Mouse (Mus musculus): Measurements from ENCODE around the gene Limk1. TPM values are rescaled to one million over a fixed set of nuclear protein-coding genes. Genes with fewer than 3 reads are reported as not detected.

Gene Limk1
- polyA plus RNA-seq, 1 experiment from 2014 or later: 16.9 TPM

DNA sequence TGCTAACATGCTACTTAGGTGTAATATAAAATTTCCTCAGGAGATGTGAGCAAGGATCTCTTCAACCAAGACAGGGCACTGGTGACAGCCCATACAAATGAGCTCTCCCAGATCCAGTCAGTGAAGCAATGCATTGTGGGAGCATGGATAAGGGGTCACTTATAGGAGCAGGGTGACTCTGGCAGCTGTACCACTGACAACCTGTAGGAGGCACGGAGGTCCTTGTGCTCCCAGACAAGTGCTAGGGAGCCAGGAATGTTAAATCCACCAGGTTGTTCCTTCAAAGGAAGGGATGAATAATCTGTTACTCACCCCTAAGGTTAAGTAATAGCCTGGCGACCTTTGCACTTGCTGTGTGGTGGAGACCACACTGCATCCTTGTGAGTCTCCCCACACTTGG, 6.7 kb upstream of the Limk1 start:
- no peaks in the 10 kb centered on the region for H3K9me3 ChIP-seq

DNA sequence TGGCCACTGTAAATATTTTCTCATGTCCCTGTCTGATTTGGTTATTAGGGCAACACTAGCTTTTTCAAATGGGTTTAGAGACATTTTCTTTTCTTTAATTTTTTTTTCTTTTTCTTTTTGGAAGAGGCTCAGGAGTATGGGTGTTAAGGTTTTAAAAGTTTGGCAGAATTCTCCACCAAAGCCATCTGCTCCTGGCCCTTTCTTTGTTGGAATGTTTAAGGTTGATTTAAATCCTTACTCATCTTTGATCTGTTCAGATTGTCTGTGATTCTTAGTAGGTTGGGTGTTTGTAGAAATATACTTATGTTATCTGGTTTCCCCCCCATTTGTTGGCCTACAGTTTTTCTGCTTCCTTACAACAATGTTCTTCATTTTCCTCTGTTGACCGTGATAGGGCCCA, 4.3 kb upstream of the Limk1 start:
- 90% methylated on average over 1 of the region's 1 CpGs for WGBS
- no peaks in the 10 kb centered on the region for H3K9me3 ChIP-seq
- no peak overlapping the region for H3K27ac ChIP-seq (replicated peaks)
- no peaks in the 10 kb centered on the region for H3K36me3 ChIP-seq
- no peak overlapping the region for H3K9ac ChIP-seq (replicated peaks)
- H3K4me2 ChIP-seq (replicated peaks): no peak overlapping the region
- no peaks in the 10 kb centered on the region for H3K27me3 ChIP-seq
- ATAC-seq (replicated peaks): no peak
- H3K4me3 ChIP-seq: no peak overlapping the region
- peaks cover 11% of the 10 kb centered on the region for H3K4me1 ChIP-seq

More for the DNA sequence above, 6.7 kb upstream of the Limk1 start:
- no peak for ATAC-seq (replicated peaks)
- Histone ChIP-seq H3K4me1 (no peaks in the 10 kb centered on the region), H3K4me2 (replicated peaks) (no peak overlapping the region), H3K36me3 (no peaks in the 10 kb centered on the region), H3K27me3 (no peaks in the 10 kb centered on the region), H3K9ac (replicated peaks) (no peak overlapping the region), H3K27ac (replicated peaks) (no peak overlapping the region), H3K4me3 (no peak overlapping the region)
- 13% methylated on average over 2 of the region's 2 CpGs for WGBS

DNA sequence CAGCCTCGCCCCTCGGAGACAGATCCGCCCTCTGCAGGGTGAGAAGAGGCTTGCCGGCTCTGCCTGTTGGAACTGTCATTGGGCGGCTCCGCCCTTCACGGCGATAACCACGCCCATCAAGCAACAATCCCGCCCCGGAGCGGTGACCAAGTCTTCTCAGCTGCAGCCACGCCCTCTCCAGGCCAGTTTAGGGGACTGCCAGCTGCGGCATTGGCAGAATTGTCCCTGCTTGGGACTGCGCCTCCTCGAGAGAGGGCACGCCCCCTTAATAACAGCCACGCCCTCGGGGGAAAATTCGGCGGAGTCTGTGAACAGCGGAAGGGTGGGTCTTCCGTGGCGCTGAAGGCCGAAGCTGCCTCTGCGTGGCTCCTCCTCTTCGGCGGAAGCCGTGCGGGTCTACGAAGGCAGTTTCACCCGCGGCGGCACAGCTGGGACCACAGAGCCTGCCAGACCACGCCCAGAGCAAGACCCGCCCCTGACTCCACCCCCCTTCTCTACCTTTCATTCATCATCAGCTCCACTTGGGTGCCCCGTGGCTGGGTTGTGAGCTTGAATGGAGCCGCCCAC, 403 bp upstream of the Limk1 start:
- peak overlapping the region; percentile 72 for H3K4me2 ChIP-seq (replicated peaks)
- H3K27me3 ChIP-seq: no peaks in the 10 kb centered on the region
- peak overlapping the region; percentile 88 for H3K4me3 ChIP-seq
- H3K27ac ChIP-seq (replicated peaks): peak overlapping the region; percentile 94
- H3K9me3 ChIP-seq: no peaks in the 10 kb centered on the region
- ATAC-seq (replicated peaks): peak; percentile 97
- WGBS: 0% methylated on average over 38 of the region's 38 CpGs
- H3K36me3 ChIP-seq: peaks cover 19% of the 10 kb centered on the region
- peak overlapping the region; percentile 49 for H3K9ac ChIP-seq (replicated peaks)
- H3K4me1 ChIP-seq: peaks cover 23% of the 10 kb centered on the region

DNA sequence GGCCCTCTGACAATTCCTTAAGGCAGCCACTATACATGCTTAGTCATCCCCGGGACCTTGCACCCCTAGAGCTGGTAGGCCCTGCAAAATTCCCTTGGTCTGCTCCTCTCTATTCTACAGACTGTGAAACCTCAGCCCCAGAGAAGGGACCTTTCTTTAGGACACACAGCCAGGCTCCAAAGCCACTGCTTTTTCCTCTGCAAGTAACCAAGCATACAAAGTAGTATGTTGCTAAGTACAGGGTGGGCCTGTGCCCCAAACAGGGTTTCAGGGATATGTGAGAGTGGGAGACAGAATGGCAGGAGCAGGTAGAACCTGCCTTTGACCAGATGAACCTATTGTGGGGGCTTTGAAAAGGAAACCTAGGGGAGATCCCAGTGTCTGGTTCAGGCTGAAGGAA, 1.2 kb downstream of the Limk1 start:
- peak overlapping the region; percentile 85; the same call in 1 of the 2 replicates for H3K9ac ChIP-seq (replicated peaks)

DNA sequence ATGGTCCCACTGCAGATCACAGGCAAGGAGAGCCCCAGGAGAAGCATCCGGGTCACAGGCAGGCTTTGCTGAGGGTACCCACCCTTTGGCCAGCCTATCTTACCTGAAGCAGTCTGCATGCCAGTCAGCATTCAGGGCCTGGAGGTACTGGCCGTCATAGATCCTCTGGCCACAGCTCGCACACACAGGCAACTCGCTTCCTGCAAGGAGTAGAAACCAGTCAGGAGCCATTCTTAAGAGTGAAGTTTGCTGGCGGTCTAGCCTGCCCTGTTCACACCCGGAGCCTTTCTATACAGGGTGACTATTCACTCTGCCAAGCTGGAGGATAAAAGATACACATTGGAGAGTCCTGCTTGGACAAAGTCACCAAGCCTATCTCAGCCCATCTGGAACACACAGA, 1.9 kb downstream of the Limk1 start:
- no peak for ATAC-seq (replicated peaks)
- Histone ChIP-seq H3K4me1 (peaks cover 23% of the 10 kb centered on the region), H3K4me3 (no peak overlapping the region), H3K4me2 (replicated peaks) (no peak overlapping the region), H3K9me3 (no peaks in the 10 kb centered on the region), H3K27ac (replicated peaks) (no peak overlapping the region), H3K27me3 (no peaks in the 10 kb centered on the region), H3K9ac (replicated peaks) (no peak overlapping the region), H3K36me3 (peaks cover 30% of the 10 kb centered on the region)
- 86% methylated on average over 6 of the region's 6 CpGs for WGBS

More for the DNA sequence above, 1.2 kb downstream of the Limk1 start:
- Histone ChIP-seq H3K4me2 (replicated peaks) (peak overlapping the region; percentile 72), H3K4me1 (peaks cover 23% of the 10 kb centered on the region), H3K36me3 (peaks cover 30% of the 10 kb centered on the region), H3K27ac (replicated peaks) (no peak overlapping the region), H3K4me3 (peak overlapping the region; percentile 88), H3K27me3 (no peaks in the 10 kb centered on the region), H3K9me3 (no peaks in the 10 kb centered on the region)
- ATAC-seq (replicated peaks): no peak
- WGBS: 77% methylated on average over 1 of the region's 1 CpGs

DNA sequence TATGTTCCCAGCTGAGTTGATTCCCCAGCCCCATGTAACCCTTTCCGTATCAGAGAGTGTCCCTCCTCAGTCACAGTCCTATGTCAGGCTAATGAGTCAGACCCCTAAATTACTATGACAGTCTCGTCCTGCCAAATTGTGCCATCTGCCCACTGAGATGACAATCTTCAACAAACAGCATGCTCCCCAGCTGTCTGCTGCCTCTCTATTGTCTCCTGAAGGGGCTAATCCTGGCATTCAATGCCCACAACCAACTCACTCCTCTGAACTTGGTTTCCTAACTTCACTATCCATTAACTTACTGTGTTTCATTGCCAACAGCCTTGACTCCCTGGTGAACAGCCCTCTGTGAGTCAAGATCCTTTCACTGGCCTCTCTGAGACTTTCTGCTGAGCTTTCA, 4.0 kb downstream of the Limk1 start:
- H3K27ac ChIP-seq (replicated peaks): no peak overlapping the region
- H3K36me3 ChIP-seq: peaks cover 30% of the 10 kb centered on the region
- peaks cover 18% of the 10 kb centered on the region for H3K4me1 ChIP-seq
- H3K9me3 ChIP-seq: no peaks in the 10 kb centered on the region
- H3K27me3 ChIP-seq: no peaks in the 10 kb centered on the region
- no peak overlapping the region for H3K4me3 ChIP-seq
- no peak overlapping the region for H3K4me2 ChIP-seq (replicated peaks)
- H3K9ac ChIP-seq (replicated peaks): no peak overlapping the region
- ATAC-seq (replicated peaks): no peak
- 72% methylated on average over 2 of the region's 2 CpGs for WGBS

DNA sequence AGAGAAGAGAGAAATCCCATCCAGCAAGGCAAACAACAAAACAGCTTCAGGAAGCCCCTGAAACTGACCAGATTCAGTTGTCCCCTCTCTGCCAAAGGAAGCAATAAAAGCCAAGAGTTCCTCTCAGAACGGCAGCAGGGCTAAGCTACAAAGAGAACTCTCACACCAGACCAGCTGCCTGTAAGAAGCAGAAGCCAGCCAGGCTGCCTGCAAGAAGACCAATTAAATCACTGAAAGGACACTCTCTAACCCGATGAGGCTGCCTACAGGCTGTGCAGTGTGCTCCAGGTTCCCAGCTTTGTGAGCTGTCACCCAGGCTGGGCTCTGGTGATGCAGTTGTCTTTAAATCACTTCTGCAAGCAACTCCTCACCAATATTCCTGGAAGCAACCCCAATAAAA, 4.6 kb downstream of the Limk1 start:
- Histone ChIP-seq H3K27me3 (no peaks in the 10 kb centered on the region), H3K27ac (replicated peaks) (no peak overlapping the region), H3K4me2 (replicated peaks) (no peak overlapping the region), H3K9me3 (no peaks in the 10 kb centered on the region), H3K36me3 (peaks cover 33% of the 10 kb centered on the region), H3K9ac (replicated peaks) (no peak overlapping the region), H3K4me3 (no peak overlapping the region), H3K4me1 (peaks cover 15% of the 10 kb centered on the region)
- ATAC-seq (replicated peaks): no peak
- 62% methylated on average over 2 of the region's 2 CpGs for WGBS

DNA sequence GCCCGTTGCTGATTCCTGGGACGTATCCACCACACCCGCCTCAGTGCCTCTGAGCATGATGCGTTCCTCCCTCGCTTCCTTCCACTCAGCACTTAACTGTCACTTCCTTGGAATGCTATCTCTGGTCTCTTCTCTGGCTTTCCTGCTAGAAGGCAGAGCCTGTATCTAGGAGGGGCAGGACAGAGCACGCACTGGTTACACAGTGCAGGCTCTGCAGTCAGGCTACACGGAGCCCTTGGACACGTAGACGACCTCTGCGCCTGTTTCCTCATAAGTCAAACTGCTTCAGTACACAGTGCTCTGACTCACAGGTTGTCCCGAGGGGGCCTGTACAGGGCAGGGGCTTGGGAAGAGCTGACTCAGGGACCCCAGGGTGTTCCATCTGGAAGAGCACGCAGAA, 8.2 kb downstream of the Limk1 start:
- ATAC-seq (replicated peaks): no peak
- no peaks in the 10 kb centered on the region for H3K9me3 ChIP-seq
- H3K36me3 ChIP-seq: peaks cover 27% of the 10 kb centered on the region
- no peak overlapping the region for H3K9ac ChIP-seq (replicated peaks)
- H3K4me2 ChIP-seq (replicated peaks): no peak overlapping the region
- whole genome bisulfite sequencing: 89% methylated on average over 12 of the region's 12 CpGs
- no peaks in the 10 kb centered on the region for H3K27me3 ChIP-seq
- no peak overlapping the region for H3K27ac ChIP-seq (replicated peaks)
- peaks cover 16% of the 10 kb centered on the region for H3K4me1 ChIP-seq
- no peak overlapping the region for H3K4me3 ChIP-seq

DNA sequence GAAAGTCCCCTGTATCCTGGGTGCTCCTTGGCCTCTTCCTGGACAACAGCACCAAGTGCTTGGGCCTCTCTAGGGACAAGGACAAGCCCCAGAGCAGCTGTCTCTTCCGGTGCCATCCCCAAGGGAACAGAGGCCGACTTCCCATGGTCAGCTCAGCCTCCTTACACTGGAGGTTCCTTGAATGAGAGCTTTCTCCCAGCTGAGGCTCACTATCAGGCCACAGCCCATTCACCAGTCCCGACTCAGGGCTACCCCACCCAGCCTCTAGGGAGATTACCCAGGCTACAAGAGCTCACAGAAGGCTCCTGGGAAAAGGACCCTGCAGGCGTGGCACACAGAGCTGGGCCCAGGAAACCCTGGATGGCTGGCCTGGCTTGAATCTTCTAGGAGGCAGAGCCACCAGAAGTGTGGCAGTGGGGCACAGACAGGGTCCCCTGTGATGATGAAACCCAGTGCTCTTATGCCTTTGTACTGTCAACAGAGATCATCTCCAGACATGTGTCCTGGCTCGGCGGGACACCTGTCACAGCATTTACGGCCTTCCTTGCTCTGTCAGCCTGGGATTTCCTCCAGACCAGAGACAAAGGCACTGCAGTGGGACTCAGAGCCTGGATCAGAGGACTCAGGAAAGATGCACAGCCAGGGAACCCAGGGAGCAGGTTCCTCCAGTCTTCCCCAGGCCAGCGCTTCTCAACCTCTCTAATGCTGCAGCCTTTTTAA, 9.4 kb downstream of the Limk1 start:
- peaks cover 16% of the 10 kb centered on the region for H3K36me3 ChIP-seq
- H3K27me3 ChIP-seq: no peaks in the 10 kb centered on the region
- no peaks in the 10 kb centered on the region for H3K9me3 ChIP-seq
- H3K9ac ChIP-seq (replicated peaks): no peak overlapping the region
- ATAC-seq (replicated peaks): no peak
- H3K4me3 ChIP-seq: no peak overlapping the region
- peaks cover 16% of the 10 kb centered on the region for H3K4me1 ChIP-seq
- H3K27ac ChIP-seq (replicated peaks): no peak overlapping the region
- WGBS: 72% methylated on average over 8 of the region's 8 CpGs
- H3K4me2 ChIP-seq (replicated peaks): no peak overlapping the region

DNA sequence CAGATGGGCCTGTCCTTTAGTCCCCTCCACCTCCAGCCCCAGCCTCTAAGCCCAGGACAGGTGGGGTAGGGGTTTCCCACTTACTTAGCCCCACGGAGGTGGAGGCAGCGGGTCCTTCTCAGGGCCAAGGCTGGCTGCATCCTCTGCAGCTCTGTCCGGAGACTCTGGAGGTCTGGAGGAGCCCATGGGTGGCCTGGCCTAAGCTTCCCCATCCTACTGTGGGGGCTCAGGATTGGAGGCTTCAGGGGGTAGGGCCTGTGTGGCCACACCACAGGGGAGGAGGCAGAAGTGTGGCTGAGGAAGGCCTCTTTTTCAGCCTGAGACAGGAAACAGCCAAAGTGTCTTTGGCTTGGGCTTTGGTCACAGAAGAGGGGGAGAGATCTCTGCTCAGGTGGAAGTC, 10.4 kb downstream of the Limk1 start:
- Histone ChIP-seq H3K27me3 (no peaks in the 10 kb centered on the region), H3K9ac (replicated peaks) (no peak overlapping the region), H3K4me3 (no peak overlapping the region), H3K4me2 (replicated peaks) (no peak overlapping the region), H3K4me1 (peaks cover 16% of the 10 kb centered on the region), H3K27ac (replicated peaks) (no peak overlapping the region), H3K9me3 (no peaks in the 10 kb centered on the region), H3K36me3 (peaks cover 9% of the 10 kb centered on the region; the same call in 1 of the 2 replicates)
- 86% methylated on average over 3 of the region's 3 CpGs for WGBS
- no peak for ATAC-seq (replicated peaks)

DNA sequence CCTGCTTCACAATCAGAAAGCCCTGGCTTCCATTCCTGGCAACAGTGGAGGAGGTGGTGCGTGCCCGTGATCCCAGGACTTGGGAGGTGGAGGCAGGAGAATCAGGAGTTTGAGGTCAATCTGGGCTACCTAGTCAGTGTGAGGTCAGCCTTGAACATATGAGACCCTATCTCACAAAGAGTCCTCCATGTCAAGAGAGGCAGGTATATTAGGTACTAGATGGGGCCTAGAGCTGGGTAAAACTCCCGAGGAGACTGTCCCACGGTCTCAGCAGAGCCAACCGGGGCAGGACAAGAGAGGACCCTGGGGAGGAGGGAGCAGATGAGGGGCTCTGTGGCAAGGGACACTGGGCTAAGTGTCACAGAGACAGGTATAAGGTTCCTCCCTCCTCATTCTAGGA, 10.9 kb downstream of the Limk1 start:
- Histone ChIP-seq H3K27me3 (no peaks in the 10 kb centered on the region), H3K36me3 (peaks cover 8% of the 10 kb centered on the region), H3K27ac (replicated peaks) (no peak overlapping the region), H3K9ac (replicated peaks) (no peak overlapping the region), H3K4me1 (peaks cover 16% of the 10 kb centered on the region), H3K9me3 (no peaks in the 10 kb centered on the region), H3K4me3 (no peak overlapping the region), H3K4me2 (replicated peaks) (no peak overlapping the region)
- ATAC-seq (replicated peaks): no peak
- 83% methylated on average over 5 of the region's 5 CpGs for WGBS

DNA sequence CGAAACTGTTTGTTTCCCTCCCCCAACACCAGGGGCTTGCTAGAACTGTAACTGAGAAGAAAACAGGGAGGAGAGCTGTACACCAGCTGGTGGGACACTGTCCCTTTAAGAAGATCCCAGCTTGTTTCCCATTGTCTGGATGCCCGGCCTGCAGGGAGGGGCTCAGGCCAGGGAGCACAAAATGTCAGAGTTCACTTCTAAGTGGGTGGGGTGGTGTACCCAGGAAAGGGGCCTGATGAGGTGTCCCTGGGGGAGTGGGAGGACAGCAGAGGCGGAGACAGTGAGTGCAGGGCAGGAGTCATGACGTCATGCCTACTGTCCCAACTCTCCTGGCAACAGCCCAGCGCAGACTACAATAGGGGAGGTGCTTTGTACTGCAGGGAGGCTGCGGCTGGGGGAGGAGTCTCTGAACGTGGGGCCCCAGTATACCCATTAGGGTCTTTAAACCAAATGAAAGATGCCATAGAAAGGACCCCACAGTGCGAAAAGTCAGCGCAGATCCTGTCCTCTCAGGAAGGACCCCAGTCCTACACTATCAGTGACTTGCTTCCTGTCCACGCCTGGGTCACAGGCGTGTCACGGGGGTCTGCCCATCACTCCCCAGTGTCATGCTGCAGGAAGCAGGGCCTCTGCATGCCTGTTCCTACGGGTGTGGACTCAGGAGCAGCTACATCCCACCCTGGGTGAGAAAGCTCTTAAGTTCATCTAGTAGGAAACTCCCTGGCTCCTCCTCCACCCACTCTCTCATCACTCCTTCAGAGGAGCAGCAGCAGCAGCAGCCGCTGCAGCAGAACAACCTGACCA, 12.2 kb downstream of the Limk1 start:
- peak overlapping the region; percentile 48 for H3K9ac ChIP-seq (replicated peaks)
- no peaks in the 10 kb centered on the region for H3K9me3 ChIP-seq
- peak overlapping the region; percentile 53 for H3K4me2 ChIP-seq (replicated peaks)
- H3K4me1 ChIP-seq: peaks cover 16% of the 10 kb centered on the region
- 3% methylated on average over 14 of the region's 14 CpGs for WGBS
- H3K27me3 ChIP-seq: no peaks in the 10 kb centered on the region
- peak overlapping the region; percentile 31 for H3K4me3 ChIP-seq
- peak overlapping the region; percentile 31 for H3K27ac ChIP-seq (replicated peaks)
- H3K36me3 ChIP-seq: peaks cover 11% of the 10 kb centered on the region
- peak; percentile 62 for ATAC-seq (replicated peaks)

Measured in forebrain, embryonic 15.5 days (tissue).